Mouse (Mus musculus) neural tube, embryonic 15.5 days (tissue): ENCODE measurements around the gene Fbxo45. TPM values are rescaled to one million over a fixed set of nuclear protein-coding genes. Genes with fewer than 3 reads are reported as not detected.
A peak's percentile ranks its signal among the peaks of the same experiment; 100 is the strongest.

Experiments used
- ATAC-seq: fragments of 200-750 bp; cut with Nextera tagmentation; 2 replicates; pipeline ENCODE4 v1.8.0; 2017; ENCODE audit warnings: mild to moderate bottlenecking, moderate TSS enrichment, moderate library complexity; ENCODE audit not compliant: low FRiP score
- H3K27ac ChIP-seq: fragments of 300-500 bp; sonication (generic); replicated peaks from 2 replicates; pipeline ENCODE4 v1.5.1; 2015; ENCODE audit warnings: mild to moderate bottlenecking, inconsistent platforms
- H3K27me3 ChIP-seq: fragments of 300-500 bp; sonication (generic); replicated peaks from 2 replicates; pipeline ENCODE4 v1.6.1; 2015; ENCODE audit warnings: inconsistent platforms
- H3K36me3 ChIP-seq: fragments of 300-500 bp; sonication (generic); 2 replicates; pipeline ENCODE4 v1.6.1; 2015; ENCODE audit warnings: inconsistent platforms
- H3K4me1 ChIP-seq: fragments of 300-500 bp; sonication (generic); 2 replicates; pipeline ENCODE4 v1.6.1; 2015; ENCODE audit warnings: inconsistent platforms
- H3K4me2 ChIP-seq: fragments of 300-500 bp; sonication (generic); 2 replicates; pipeline ENCODE4 v1.6.1; 2015; ENCODE audit warnings: inconsistent platforms, mild to moderate bottlenecking, moderate library complexity
- H3K4me3 ChIP-seq: fragments of 300-500 bp; sonication (generic); replicated peaks from 2 replicates; pipeline ENCODE4 v1.5.1; 2015; ENCODE audit warnings: mild to moderate bottlenecking, inconsistent platforms
- H3K9ac ChIP-seq: fragments of 300-500 bp; sonication (generic); replicated peaks from 2 replicates; pipeline ENCODE4 v1.6.1; 2015; ENCODE audit warnings: mild to moderate bottlenecking, inconsistent platforms
- H3K9me3 ChIP-seq: fragments of 300-500 bp; sonication (generic); replicated peaks from 2 replicates; pipeline ENCODE4 v1.6.1; 2016; ENCODE audit warnings: inconsistent platforms
- WGBS: fragments of 180-500 bp; shearing (Covaris S2); methylation state at CpG from one replicate; pipeline ENCODE4 v1.1.7; 2015; ENCODE audit warnings: mixed read lengths; 5-methylcytosine and 5-hydroxymethylcytosine counted together
- microRNA counts: library from miRNA; unstranded; fragments of <30 nt; microRNA quantifications from one replicate; lab custom pipeline; 2016
- microRNA-seq: library from miRNA; unstranded; fragments of <30 nt; microRNA quantifications from one replicate; pipeline ENCODE4, GENCODE M21; 2017
- polyA plus RNA-seq: library from polyadenylated mRNA; unstranded; fragments of >200 nt; fragmentation: Nextera tagmentation; extraction: Ambion mirVana; gene quantifications from 2 replicates; pipeline ENCODE4 v1.2.1, GENCODE M21; 2015

The Fbxo45 gene
- polyA plus RNA-seq, 1 experiment from 2014 or later, result 17.9 TPM

DNA sequence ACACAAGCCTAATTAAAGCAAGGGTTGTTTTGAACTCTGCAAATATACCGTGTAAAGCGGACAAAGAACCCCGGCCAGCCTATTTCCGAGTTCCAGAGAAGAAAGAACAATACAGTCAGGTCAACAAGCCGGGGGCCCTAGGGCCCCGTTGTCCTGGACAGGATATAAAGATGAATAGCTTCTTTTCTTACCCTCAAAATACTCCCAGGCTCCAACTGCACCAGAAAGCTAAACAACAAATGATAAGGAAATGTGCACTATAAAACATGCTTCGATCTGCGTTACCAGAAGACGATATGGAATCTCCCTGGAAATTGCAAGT is 46.0 kb downstream of the Fbxo45 start:
- Histone ChIP-seq H3K9ac (no peak overlapping the region), H3K4me1 (no peaks in the 10 kb centered on the region), H3K4me3 (peak overlapping the region; percentile 12), H3K27me3 (0 out of 2 replicates have a peak, but pooled peaks cover 1% of the 10 kb centered on the region), H3K4me2 (peak overlapping the region; percentile 44), H3K36me3 (no peaks in the 10 kb centered on the region), H3K9me3 (no peaks in the 10 kb centered on the region), H3K27ac (0 out of 2 replicates have a peak overlapping the region, but pooled peaks have one; percentile 33)
- ATAC-seq, result no peak
- 35% methylated on average over 9 of the region's 9 CpGs for WGBS

DNA sequence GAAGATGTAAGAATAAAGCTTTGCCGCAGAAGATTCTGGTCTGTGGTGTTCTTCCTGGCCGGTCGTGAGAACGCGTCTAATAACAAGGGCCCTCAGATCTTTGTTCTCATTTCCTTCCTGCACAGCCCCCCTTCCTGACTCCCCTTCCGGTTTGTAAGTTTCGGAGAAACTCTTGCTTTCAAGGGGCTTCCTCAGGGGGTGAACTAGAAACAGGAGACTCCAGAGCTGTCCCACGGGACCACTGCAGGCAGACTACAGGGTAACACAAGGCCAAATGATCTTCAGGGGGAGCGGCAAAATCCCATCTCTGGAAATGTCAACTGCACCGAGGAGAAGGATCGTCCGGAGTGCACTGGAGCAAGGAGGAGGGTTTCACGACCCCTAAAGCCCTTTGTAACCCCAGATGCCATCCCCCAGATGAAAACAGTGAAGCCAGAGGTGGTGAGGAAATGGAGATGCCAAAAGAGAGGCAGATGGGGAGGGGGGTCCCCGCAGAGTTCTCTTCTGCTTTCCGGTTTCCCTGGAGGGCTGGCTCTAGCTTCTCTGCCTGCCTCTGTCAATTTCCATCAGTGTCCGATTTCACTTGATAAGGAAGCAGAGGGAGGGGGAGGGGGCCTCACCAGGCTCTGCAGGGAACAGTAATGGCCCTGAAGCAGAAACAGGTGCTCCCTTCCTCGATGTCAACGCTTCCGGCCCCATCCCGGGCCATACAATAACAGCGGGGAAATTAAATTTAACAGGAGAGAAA is 46.5 kb downstream of the Fbxo45 start:
- H3K4me1 ChIP-seq, result no peaks in the 10 kb centered on the region
- H3K27me3 ChIP-seq, result no peaks in the 10 kb centered on the region
- H3K27ac ChIP-seq, result peak overlapping the region; percentile 38; the same call in 1 of the 2 replicates
- ATAC-seq, result no peak
- 54% methylated on average over 21 of the region's 21 CpGs for WGBS
- peak overlapping the region; percentile 12 for H3K4me3 ChIP-seq
- no peaks in the 10 kb centered on the region for H3K36me3 ChIP-seq
- peak overlapping the region; percentile 44 for H3K4me2 ChIP-seq
- H3K9me3 ChIP-seq, result no peaks in the 10 kb centered on the region
- H3K9ac ChIP-seq, result no peak overlapping the region

DNA sequence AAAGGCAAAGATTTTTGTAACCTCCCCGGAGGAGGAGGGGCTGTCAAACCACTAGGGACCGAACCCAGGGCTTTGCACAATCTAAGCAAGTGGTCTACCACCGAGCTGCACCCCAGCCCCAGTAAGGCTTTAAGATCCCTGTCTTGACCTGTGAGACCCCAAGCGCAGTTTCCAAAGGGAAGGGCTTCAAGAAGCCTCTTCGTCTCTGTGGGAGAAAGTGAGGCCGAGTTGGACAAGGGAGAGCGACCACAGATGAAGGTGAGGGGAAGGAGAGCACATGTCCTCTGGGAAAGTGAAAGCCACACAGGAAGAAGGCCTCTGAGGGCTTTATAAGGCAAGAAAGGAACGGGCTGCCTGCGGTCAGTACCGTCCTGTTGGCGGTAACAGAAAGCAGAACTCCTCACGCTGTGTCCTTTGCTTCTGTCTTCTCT is 56.9 kb downstream of the Fbxo45 start:
- Histone ChIP-seq H3K4me2 (no peak overlapping the region), H3K9me3 (no peaks in the 10 kb centered on the region), H3K4me1 (no peaks in the 10 kb centered on the region), H3K4me3 (no peak overlapping the region), H3K9ac (no peak overlapping the region), H3K36me3 (no peaks in the 10 kb centered on the region), H3K27me3 (no peaks in the 10 kb centered on the region), H3K27ac (no peak overlapping the region)
- no peak for ATAC-seq
- WGBS, result 63% methylated on average over 12 of the region's 12 CpGs

DNA sequence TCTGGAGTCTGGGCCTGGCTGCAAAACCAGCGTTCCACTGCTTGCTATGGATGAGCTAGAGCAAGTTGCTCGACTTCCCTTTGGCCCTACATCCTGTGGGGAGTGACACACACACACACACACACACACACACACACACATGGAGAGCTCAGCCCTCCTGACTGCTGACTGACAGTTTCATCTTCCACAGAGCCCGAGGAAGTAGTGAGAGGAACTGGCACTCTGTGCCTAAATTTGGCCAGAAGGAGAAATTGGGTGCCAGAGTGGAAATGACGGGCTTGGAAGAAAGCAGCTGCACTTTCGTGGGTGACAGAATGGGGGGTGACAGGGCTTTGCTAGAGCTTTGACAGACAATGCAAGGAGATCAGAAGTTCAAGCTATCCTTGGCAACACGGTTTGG is 57.8 kb downstream of the Fbxo45 start:
- Histone ChIP-seq H3K36me3 (no peaks in the 10 kb centered on the region), H3K4me1 (no peaks in the 10 kb centered on the region), H3K9ac (no peak overlapping the region), H3K4me3 (no peak overlapping the region), H3K4me2 (no peak overlapping the region), H3K27ac (no peak overlapping the region), H3K9me3 (no peaks in the 10 kb centered on the region), H3K27me3 (no peaks in the 10 kb centered on the region)
- WGBS, result 73% methylated on average over 6 of the region's 6 CpGs
- no peak for ATAC-seq

DNA sequence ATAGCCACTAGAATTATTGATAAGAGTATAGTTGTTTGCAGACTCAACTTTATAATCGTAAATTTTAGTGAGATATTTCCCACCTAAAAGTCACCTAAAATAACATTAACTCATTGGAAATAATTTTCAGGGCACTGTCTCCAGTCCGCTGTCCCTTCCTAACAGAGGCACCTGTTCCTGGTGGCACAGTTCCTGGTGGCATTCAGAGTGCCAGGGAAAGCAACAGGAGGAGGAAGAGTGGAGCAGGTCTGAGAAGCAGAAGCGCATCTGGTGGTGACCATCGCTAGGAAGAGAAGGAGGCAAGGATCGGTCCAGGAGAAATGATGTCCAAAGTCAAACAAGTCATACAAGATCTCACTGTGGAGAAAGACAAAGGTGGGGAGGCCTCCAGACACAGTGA is 60.9 kb downstream of the Fbxo45 start:
- Histone ChIP-seq H3K27ac (no peak overlapping the region), H3K4me1 (no peaks in the 10 kb centered on the region), H3K4me2 (no peak overlapping the region), H3K9me3 (no peaks in the 10 kb centered on the region), H3K36me3 (no peaks in the 10 kb centered on the region), H3K9ac (no peak overlapping the region), H3K27me3 (no peaks in the 10 kb centered on the region), H3K4me3 (no peak overlapping the region)
- 95% methylated on average over 5 of the region's 5 CpGs for WGBS
- no peak for ATAC-seq

MicroRNAs encoded within 50 kb of the gene (microRNA counts, 519-probe panel; counts per million panel counts)
- microRNA mmu-miR-1946a (lab: Ali Mortazavi, UCI), result 1,484 counts per million, percentile 15 among the panel's probes with 10 or more counts

Small RNA genes lying within 50 kb of the gene (microRNA-seq; reads per million reads assigned to microRNA genes)
- not detected for gene Mir1946a

Other genes starting within 250 kb of the Fbxo45 start
- 15.5 and 16.1 TPM in 2 replicates for gene Senp5, start 243.9 kb downstream of the Fbxo45 start, polyA plus RNA-seq
- gene Pak2, start 167.8 kb downstream of the Fbxo45 start, polyA plus RNA-seq, result 23.1 and 26.7 TPM in 2 replicates
- gene Pigx, start 147.4 kb downstream of the Fbxo45 start, polyA plus RNA-seq, result 93.0 and 95.2 TPM in 2 replicates
- 48.0 and 50.4 TPM in 2 replicates for gene Cep19, start 147.4 kb downstream of the Fbxo45 start, polyA plus RNA-seq
- gene Nrros, start 81.6 kb downstream of the Fbxo45 start, polyA plus RNA-seq, result 6.6 and 22.3 TPM in 2 replicates
- 1.6 TPM in 1 of 2 replicates, not detected in the other for gene Bex6, start 67.3 kb downstream of the Fbxo45 start, polyA plus RNA-seq
- 13.6 and 14.8 TPM in 2 replicates for gene Wdr53, start 69 bp upstream of the Fbxo45 start, polyA plus RNA-seq
- not detected in 2 replicates for gene Smco1, start 24.3 kb upstream of the Fbxo45 start, polyA plus RNA-seq
- 25.5 and 28.9 TPM in 2 replicates for gene Rnf168, start 30.3 kb upstream of the Fbxo45 start, polyA plus RNA-seq
- gene Ubxn7, start 85.1 kb upstream of the Fbxo45 start, polyA plus RNA-seq, result 20.8 and 24.7 TPM in 2 replicates
- not detected in 2 replicates for gene Tm4sf19, start 153.3 kb upstream of the Fbxo45 start, polyA plus RNA-seq
- gene Tctex1d2, start 172.5 kb upstream of the Fbxo45 start, polyA plus RNA-seq, result 39.6 and 41.5 TPM in 2 replicates
- gene Pcyt1a, start 183.8 kb upstream of the Fbxo45 start, polyA plus RNA-seq, result 44.2 and 46.0 TPM in 2 replicates
- gene Slc51a, start 240.7 kb upstream of the Fbxo45 start, polyA plus RNA-seq, result 0.13 and 7.8 TPM in 2 replicates
- 0.20 TPM in 1 of 2 replicates, not detected in the other for gene Zdhhc19, start 249.1 kb upstream of the Fbxo45 start, polyA plus RNA-seq